Mouse (Mus musculus): ENCODE measurements around the gene Cbx2.

Gene Cbx2

DNA sequence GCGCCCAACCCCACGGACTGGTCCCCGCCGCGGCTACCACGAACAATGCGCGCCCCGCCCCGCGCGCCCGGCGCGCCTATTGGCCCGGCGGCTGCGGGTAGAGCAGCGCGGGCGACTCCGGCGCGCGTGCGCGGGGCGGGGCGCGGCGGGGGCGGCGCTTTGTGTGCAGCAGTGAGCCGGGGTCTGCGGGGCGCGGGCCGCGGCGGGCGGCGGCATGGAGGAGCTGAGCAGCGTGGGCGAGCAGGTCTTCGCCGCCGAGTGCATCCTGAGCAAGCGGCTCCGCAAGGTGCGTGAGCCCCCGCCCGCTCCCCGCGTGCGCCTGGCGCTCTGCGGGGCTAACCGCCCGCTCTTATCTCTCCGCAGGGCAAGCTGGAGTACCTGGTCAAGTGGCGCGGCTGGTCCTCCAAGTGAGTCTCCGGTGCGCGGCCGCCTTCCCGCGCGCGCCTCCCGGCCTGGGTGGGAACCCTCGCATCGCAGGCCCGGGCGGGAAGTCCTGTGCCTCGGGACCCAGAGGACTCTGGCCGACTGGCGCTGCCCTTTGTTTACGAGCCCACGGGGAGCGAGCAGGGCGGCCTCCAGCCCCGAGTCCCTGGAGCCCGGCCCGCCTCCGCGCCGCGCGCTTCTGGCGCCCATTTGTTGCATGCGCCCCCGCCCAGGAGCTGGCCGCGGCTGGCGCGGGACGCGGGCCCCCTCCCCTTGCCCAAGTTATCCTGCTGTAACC lies at the start of gene Cbx2:
Gene Cbx2 (plus strand): TSS at position 68 of the 721 bp plus-strand sequence.
- DNase-seq (ENCODE audit: low read depth, low spot score) = peak; percentile 95

DNA sequence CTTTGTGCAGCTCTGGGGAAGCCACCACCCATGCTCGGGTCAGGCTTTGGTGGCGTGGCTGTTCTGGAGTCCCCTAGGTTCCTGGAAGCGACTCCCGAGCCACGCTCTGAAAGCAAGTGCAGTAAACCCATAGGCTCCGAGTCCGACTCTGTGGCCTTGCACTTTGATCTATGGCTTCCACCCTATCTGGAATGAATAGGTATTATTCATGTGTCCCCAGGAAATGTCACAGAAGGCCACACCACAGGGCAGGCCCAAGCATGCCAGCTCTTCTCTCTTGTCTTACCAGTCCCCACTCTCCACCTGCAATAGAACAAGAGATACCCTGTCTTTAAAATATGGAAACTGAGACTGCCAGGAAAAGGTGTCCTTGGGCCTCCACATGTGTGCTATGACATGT lies 48.4 kb upstream of the Cbx2 start:
- DNase-seq (ENCODE audit: low read depth, low spot score) = no peak

DNA sequence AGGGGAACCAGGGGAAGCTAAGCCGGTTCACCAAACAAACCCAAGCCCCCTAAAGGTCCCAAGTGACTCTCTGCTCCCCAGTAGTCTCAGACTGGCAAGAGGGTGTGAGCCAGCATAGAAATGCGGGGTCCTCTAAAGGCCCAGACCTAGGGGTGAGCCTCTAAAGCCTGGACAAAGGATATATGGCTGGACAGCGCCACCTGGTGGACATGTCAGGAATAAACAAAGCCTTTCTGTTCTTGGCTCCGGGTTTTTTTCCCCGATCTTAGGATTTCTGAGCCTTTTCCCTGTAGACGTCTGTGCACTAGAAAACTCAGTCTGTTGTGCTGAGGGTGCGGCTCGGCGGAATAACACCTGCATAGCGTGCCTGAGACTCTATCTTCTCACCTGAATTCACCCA lies 47.3 kb upstream of the Cbx2 start:
- DNase-seq (ENCODE audit: low read depth, low spot score) = peak; percentile 83

DNA sequence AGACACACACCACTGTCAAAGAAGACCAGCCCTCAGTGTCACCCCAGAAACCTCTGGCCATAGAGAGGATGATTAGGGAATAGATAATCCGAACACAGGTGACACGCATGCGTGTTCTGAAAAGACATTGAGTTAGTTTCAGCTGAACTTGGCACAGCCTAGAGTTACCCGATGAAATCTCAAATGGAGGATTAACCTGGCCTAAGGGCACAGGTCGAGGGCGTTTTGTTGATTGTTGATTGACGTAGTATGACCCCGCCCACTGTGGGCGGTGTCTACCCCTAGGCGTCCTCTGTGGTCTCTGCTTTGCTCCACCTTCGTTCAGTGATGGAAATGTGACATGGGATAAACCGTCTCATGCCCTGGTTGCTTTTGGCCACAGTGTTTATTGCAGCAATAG lies 46.8 kb upstream of the Cbx2 start:
- DNase-seq (ENCODE audit: low read depth, low spot score) = peak; percentile 91

DNA sequence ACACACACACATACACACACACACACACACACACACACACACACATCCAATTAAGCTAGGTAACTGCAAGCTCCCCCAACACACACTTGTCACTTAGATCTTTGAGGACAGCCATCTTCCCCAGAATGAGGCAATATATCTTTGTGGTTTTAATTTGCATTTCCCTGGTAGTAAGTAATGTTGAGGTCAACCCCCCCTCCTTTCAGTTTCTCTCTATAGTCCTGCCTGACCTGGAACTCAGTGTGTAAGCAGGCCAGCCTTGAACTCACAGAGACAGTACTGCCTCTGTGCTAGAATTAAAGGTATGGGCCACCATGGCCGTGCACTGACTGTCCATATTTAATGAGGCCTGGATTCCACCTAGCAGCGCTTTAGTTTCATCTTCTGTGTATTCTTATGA lies 42.4 kb upstream of the Cbx2 start:
- DNase-seq (ENCODE audit: low read depth, low spot score) = no peak

DNA sequence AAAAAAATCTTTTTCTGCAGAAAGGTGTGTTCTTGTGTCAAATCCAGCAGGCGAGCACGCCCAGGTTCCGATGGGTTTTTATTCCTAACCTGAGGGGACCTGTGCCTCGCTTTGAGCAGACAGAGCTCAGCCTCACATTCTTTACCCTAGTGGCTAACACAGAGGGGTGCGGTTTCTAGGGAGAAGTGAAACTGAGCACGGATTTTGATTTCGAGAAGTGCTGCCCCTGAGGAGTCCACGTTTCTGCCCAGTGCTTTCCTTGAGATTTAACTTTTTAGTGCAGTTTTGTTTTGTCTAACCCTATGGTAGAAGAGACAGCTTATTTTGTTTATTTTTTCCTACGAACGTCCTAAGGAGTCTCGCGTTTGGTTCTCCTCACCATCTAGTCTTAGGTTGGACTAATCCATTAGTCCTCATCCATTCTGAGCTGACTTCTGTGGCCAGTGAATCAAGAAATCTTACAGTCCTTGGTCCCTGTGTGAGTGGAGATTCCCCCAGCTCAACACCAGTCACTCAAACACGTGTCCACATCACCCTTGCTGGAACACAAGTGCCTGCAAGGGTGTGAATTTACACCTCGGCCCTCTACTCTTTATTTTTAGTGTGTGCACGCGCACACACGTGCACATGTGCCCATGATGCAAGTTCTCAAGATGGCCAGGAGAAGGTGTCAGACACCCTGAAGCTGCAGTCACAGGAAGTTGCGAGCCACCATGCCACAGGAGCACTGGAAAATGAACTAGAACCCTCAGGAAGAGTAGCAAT lies 41.6 kb upstream of the Cbx2 start:
- DNase-seq (ENCODE audit: low read depth, low spot score) = no peak

DNA sequence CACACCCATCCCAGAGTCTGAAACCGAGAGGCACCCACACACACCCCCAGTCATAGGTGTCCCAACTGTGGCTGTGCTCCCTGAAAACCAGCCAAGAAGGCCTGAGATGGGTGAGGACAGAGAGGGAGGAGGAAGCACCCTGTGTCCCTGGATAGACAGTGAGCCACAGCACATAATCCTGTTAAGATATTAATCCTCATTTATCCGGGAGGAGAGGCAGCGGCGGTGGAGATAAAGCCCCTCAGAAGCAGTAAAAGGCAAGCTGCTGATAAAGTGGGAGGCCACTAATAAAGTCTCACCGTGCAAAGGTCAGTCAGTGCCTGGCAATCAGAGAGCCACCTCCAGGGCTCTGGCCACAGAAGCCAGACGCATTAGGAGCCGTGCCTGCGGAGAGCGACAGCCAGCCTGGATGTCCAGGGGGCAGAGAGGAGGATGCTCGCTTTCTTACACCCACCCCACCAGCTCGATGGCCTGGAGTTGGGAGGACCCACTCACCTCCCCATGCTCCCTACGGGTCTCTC lies 40.1 kb upstream of the Cbx2 start:
- DNase-seq (ENCODE audit: low read depth, low spot score) = no peak

DNA sequence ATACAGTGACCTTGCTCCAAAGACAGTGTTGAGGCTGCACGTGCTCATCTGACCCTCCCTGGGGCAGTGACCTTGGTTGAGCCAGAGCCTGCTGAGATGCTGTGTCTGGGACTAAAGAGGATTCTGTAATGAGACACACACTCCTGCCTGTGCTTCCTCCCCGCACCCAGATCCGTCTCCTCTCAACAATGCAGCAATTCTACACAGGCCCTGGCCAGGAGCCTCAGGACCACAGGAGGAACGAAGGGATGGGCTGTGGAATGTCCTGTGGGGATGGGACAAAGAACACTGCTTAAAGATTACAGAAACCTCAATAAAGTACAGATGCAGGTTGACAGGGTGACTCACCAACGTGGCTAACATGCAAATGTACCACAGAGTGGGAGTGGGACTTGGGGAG lies 37.2 kb upstream of the Cbx2 start:
- peak; percentile 87 for DNase-seq (ENCODE audit: low read depth, low spot score)

DNA sequence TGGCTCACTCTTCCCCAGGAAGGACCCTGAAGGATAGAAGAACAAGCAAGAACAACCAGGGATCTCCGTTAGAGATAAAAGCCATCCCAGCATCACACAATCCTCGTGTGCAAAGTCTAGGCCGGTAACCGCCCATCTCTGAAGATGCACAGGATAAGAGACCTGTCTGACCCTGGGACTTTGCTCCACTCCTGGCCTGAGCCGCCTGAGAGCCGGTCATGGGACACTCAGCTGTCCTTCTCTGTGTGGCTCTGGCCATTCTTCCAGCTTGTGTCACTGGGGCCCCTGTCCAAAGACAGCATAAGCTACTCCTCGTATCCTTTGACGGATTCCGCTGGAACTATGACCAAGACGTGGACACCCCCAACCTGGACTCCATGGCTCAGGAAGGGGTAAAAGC lies 34.8 kb upstream of the Cbx2 start, which contains the start of gene Enpp7:
Gene Enpp7 (plus strand): TSS at position 190 of the 400 bp plus-strand sequence.
- no peak for DNase-seq (ENCODE audit: low read depth, low spot score)

DNA sequence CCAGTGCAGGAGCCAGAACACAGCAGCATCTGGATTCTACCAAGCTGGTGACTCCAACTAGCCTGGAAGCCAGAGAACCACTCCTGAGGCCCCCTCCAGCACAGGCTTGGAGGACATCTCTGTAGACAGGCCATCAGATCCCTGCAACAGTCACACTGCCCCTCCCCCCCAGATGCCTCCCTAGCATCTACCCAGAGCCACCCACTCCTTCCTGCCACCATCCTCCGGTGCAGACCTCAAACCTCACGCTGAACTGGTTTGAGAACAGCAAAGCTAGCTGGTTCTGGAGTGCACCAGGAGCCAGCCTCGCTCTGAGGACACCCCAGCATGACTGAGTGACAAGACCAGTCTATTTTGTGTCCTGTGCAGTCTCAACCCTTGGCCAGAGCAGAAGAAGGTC lies 30.0 kb upstream of the Cbx2 start:
- no peak for DNase-seq (ENCODE audit: low read depth, low spot score)

DNA sequence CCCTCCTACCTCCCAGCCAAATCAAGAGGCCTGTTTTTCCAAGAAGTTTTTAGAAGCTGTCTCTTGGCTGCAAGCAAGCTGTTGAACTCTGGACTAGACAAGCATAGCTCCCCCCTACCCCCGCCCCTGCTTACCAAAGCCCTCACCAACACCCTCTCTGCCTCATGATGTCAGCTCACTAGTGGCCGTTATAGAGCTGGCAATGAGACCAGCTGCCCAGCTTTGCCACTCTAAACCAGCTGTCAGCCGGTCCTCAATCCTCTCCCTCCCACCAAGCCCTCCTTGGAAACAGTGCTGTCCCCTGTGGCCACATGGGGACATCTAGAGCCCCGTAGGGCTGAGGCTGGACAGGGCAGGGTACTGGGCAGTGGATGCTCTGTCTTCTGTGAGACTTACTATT lies 27.3 kb upstream of the Cbx2 start:
- DNase-seq (ENCODE audit: low read depth, low spot score) = no peak

DNA sequence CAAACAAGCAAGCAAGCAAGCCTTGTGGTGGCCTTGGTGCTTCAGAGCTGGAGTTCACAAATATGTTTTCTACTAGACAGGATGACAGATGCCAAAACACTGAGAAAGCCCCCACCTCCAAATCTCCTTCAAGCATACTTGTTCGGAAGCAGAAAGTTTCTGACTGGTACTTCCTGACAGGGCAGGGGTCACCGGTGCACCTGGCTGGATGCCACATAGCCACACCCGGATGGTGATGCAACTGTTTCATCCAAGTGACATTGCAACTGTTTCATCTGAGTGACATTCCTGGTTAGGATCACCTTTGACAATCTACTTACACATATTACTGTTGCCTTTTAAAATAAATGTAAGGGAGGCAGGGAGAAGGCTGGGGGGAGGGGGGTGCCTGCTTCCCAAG lies 25.6 kb upstream of the Cbx2 start:
- DNase-seq (ENCODE audit: low read depth, low spot score) = no peak

DNA sequence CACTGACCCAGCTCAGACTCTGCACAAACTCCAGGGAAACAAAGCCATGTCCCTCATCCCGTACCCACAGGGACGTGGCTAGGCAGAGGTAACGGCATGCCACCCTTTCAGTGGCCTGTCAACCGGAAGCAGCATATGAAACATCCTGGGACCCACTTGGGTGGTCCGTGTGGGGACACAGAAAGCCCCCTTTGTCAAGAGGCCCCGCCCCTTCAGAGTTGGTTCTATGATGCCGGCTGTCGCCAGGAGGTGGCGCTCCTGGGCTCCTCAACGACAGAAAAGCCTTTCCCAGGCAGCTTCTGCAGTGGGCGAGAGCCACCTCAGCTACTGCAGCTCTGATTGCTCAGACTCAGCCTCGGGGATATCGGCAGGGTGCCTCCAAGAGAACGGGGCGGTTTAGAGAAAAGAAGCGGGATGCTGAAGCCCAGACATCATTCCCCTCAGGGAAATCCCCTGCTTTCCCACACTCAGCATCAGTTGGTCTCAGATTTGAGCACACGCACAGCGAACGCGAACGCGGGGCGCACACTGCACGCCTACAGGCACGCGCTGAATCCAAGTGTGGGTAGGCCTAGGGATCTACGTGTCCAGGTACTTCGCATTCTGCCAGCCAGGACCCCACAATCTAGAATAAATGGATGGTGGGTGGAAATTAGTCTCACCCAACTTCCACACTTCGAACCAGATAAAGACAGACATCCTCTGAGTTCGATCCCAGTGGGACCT lies 24.1 kb upstream of the Cbx2 start:
- DNase-seq (ENCODE audit: low read depth, low spot score) = peak; percentile 90

DNA sequence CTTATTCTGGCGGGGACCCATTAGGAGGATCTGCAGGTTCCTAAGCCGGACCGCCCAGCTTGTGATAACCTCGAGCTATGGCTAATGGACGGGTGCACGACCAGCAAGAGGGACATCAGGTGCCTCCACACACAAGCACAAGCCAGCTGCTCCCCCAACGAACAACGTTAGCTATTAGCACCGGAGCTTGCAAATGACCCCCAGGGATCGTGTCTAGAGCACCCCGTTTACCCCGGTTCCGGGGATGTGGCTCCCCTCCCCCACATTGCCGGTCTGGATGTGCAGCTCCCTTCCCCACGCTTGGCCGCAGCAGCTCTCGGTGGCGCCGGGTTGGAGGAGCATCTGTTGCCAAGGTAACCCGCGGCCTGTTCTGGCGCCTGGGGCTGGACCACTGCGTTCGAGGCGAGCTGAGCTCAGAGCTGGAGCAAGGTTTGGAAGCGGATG lies 23.4 kb upstream of the Cbx2 start:
- DNase-seq (ENCODE audit: low read depth, low spot score) = peak; percentile 75

DNA sequence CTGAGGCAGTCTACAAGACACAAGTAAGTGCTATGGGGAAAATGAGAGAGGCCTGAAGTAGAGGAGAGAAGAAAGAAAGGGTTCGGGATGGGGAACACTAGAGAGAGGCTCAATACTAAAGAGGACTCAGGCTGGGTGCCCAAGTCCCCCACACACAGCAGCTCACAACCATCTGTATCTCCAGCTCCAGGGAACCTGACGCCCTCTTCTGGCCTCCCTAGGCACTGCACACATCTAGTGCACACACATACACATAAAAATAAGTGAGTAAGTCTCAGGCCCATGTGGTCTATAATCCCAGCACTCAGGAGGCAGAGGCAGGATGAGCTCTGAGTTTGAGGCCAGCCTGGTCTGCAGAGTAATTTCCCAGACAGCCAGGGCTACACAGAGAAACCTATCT lies 21.9 kb upstream of the Cbx2 start:
- peak; percentile 76 for DNase-seq (ENCODE audit: low read depth, low spot score)

DNA sequence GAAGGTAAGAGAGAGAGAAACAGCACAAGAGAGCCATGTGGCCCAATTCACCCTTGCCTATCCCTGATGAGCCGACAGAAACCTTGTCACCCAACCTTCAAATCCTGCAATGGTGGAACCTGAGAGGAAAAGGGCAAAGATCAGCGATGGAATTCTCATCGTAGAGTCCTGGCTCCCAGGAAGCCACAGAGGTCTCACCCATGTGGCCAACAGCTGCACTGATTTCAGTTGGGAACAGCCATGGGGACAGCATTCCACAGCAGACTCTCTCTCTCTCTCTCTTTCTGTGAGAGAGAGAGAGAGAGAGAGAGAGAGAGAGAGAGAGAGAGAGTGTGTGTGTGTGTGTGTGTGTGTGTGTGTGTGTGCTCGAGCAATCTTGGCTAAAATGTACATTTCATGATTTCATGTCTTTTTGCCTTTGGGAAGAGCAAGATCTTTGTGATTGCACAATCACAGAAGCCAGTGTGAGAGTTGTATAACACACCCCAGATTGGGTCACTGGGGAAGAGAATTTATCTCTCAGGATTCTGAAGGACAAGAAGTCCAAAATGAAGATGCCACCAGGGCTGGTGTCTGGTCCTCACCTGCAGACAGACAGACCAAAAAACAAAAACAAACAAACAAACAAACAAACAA lies 21.2 kb upstream of the Cbx2 start:
- no peak for DNase-seq (ENCODE audit: low read depth, low spot score)

DNA sequence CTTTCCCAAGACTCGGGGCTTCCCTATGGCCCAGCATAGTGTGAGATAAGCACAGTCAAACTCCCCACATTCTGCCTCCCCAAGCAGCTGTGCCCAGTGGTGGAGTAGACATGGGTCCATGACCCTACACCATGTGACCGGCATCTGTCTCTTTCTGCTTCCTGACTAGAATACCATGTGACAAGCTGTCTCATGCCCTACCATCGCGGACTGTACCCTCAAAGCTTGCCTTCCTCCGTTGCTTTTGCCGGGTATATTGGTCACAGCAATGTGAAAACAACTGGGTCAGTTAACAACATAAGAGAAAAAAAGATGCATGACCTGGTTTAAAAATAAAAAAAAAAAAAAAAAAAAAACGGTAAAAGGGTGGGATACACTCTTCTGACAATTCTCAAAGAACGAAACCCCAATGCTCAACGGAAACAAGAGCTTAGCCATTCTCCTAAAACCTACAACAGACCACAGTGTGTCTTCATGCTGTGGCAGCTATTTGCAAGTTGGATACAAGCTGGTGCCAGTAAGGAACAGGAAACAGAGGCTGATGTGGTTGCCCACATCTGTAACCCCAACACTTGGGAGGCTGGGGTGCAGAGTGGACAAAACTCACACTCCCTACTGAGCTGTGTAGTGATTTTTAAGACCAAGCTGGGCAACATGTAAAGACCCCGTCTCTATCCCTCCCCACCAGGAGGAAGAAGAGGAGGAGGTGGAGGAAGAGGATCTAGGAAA lies 17.1 kb upstream of the Cbx2 start:
- no peak for DNase-seq (ENCODE audit: low read depth, low spot score)

DNA sequence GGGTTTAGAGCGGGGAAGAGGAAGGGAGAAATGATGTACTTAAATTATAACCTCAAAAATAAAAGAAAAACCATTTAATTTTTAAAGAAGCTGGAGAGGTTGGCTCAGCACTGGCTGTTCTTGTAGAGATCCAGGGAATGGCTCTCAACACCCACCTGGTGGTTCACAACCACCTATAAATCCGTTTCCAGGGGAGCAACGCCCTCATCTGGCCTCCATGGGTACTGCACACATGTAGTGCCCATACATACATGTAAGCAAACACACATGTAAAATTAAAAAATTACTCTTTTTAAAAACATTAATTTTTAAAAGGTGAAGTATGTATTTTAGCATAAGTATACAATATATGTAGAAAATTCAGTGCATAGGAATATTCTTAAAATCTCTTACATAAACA lies 16.3 kb upstream of the Cbx2 start:
- peak; percentile 52 for DNase-seq (ENCODE audit: low read depth, low spot score)

DNA sequence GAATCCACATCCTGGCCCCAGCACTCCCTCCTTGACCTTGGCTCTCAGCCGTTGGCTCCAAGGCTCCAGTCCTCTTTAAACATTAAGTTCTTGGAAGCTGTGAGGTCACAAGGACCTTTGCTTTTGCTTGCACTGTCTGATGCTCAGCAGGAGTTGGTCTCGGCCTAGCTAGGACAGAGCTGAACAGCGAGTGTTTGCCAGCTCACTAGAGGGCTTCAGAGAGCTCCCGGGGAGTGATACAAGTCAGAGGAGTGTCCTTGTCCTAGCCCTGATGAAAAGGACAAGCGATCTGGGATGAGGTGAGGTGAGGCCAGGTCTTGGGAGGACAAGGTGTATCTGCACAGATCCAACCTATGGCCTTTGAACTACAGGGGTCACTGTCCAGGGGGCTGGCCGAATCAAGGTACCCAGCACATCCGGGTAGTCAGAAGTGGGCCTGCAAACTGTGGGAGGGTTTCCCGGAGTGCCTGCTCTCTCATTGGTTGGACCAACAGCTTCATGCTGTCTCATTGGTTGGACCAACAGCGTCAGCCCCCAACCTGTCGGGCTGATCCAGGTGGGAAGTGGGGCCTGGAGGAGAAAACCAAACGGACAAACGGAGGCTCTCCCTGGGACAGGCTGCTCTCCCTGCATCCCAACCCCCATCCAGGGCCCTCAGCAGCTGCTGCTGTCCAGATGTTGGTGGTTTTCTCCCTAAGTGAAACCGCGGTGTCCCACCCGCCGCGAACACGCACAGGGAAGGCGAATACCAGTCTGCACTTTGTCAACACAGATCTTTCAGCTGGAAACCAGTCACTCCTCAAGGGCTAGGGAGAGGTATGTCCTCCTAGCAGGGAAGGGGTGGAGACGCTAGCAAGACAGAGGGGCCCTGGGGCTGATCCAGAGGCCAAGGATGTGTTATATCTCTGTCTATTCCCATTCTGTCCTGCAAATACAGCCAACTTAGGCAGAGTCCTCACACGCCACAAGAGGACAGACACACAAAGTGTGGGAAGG lies 15.0 kb upstream of the Cbx2 start:
- peak; percentile 85 for DNase-seq (ENCODE audit: low read depth, low spot score)

DNA sequence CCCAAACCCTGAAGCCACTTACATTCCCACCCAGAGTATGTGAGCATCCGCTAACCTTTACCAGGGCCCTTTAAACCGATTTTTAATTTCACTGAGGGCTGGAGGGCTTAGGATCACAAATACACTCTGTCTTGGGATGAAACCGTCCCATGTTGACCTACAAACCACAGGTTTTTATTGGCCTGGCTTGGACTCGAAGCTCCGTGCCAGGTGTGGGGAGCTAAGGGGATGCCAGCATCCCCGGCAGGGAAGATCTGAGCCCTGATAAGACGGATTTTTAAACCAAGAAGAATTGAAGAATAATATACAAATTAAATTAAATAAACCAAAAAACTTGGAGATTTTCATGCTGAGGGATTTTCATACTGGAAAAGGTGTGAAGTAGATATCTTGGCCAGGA lies 8.3 kb upstream of the Cbx2 start:
- DNase-seq (ENCODE audit: low read depth, low spot score) = no peak
